Mouse (Mus musculus) erythroblast, adult 5-6 weeks (primary cell): ENCODE data around the gene Ccr1l1. TPM values are rescaled to one million over a fixed set of nuclear protein-coding genes. Genes with fewer than 3 reads are reported as not detected.

Experiments used
- ATAC-seq: replicated peaks from 2 replicates; pipeline ENCODE4 v1.8.0; 2016; ENCODE audit warnings: moderate number of reproducible peaks, mild to moderate bottlenecking, moderate TSS enrichment, inconsistent platforms; ENCODE audit not compliant: poor library complexity, low FRiP score, severe bottlenecking
- total RNA-seq, 2 experiments: library from RNA; stranded (forward) in 1 of 2; stranded (reverse) in 1 of 2; fragments of 150-400 nt in 1 of 2; fragments of 200-764, 138-1000 nt in 1 of 2; gene quantifications; 2 replicates each; pipeline versions ENCODE4 v1.2.3 to v1.2.4; 2015 to 2017; ENCODE audit warnings: low replicate concordance in 2 of 2

The Ccr1l1 gene
- total RNA-seq (2015; ENCODE audit: low replicate concordance) (not detected in 2 replicates), total RNA-seq (2017; ENCODE audit: low replicate concordance) (1.4 and 1.6 TPM in 2 replicates)

DNA sequence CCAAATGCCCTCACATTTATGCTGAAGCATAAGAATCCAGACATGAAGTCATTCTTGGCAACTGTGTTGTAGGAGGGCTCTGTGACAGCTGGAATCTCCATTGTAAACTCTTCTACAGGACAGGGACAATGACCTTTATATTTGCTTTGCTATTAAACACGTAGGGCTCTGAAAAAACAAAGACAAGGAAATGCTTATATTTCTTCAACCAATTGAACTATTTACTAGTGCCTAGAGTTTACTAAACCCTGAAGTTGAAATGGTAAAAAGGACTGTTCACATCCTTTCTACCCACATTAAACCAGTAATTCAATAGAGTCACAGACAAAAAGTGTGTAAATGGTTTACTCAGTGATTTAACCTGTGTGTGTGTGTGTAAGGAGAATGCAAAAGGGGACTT is at the start of gene Ccr1l1:
Gene Ccr1l1 (minus strand): TSS at position 101 of the 400 bp plus-strand sequence.
- ATAC-seq, result no peak

DNA sequence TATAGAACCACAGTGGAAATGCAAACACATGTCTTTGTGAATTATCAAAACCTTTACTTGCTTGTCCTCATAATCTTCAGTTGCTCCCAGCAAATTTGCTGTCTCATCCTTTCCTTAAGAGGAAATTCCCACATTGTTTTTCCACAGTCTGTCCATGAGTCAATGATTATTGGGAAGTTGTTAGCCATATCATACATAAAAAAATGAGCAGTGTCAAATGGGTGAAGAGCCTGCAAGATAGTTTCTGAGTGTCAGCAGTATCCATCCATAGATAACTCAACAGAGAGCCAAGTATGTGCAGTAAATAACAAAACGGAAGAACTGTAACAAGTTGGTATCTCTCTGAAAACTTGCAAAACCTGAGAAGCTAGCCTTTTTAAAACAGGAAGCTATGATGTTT is 43.5 kb upstream of the Ccr1l1 start, which contains the start of gene Ccr3:
Gene Ccr3 (plus strand): TSS at position 301 of the 400 bp plus-strand sequence.
- ATAC-seq, result no peak

DNA sequence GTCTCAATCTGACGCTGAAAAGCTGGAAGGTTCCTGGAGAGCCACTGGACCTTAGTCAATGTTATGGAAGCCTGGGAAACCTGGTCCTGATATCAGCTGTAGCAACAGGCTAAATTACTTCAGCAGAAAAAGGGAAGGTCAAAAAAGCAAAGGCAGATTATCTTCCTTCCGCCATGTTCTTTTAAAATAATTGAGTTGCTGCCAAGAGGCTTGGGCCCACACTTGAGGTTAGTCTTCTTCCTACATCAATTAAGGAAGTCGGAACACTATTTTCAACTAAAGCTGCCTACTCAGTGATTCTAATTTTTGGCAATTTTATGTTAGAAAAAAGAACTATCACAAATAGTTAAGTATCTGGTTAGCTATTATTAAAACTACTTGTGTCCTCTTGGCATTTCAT is 41.7 kb upstream of the Ccr1l1 start:
- no peak for ATAC-seq

DNA sequence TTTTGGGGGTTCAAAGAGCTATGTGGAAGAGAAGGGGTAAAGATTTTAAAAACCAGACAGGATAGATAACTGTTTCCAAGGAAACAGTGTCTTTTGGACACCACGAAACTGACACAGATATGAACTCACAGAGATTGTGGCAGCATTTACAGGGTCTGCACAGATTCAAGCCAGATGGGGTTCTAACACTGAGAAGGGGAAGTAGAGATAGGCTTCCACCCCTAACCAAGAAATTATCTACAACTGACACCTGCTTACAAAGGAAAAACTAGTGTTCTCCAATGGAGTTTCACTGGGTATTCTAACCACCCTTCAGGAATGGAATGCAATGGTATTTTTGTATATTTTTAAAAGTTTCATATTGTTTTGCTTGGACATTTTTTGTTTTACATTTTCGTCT is 37.8 kb upstream of the Ccr1l1 start:
- peak; percentile 51 for ATAC-seq

DNA sequence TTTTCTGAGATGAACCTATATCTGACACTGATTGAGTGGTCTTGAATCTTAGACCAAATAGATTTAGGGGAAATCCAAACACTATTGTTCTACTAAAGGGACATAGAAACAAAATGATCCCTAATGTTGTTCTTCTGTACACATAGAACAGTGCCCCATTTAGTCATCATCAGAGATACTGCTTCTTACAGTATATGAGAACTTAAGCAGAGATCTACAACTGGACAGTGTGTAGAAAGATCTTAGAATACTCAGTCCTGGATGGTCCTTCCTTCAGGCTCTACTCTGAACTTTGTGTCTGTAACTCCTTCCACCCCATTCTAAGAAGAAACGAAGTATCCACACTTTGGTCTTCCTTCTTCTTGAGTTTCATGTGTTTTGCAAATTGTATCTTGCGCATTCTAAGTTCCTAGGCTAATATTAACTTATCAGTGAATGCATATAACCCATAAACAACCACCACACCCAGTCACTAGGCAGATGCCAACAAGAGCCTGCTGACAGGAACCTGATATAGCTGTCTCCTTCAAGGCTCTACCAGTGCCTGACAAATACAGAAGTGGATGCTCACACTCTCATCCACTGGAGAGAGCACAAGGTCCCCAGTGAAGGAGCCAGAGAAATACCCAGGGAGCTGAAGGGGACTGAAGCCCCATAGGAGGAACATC is 36.9 kb upstream of the Ccr1l1 start:
- ATAC-seq, result peak; percentile 69

DNA sequence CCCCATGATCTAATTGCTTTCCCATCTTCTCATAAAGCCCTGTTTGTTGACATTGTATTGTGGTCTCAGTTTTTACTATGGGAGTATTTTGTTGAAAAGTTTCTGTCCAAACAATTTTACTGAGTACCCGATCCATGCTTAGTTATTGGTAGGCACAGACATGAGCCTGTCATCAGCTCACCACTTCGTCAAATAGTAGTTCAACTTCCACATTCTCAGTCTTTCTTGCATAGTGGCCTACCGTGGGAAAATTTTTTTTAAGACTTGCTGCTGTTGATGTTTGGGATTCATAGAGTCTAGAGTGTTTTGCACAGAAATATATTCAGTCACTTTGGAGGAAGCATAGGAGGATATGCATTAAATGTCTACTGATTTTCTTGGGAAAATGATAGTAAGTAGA is 35.1 kb upstream of the Ccr1l1 start:
- no peak for ATAC-seq

DNA sequence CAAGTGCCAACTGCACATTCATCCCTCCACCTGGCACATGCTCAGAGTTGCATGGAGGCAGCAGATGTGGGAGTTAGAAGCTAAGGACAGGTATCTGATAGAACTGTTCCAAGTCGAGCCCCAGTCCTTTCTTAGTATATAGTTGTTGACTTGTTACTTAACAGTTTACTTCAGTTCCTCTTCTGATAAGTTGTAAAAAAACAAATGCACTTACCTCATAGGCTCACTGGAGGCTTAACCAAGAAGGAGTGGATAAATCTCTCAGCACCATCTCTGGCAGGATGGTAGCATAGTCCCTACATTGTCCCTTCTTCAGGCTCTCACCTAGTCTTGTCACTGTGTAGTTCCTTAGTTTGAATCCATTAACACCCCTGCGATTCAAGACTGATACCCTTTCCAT is 34.5 kb upstream of the Ccr1l1 start:
- no peak for ATAC-seq

DNA sequence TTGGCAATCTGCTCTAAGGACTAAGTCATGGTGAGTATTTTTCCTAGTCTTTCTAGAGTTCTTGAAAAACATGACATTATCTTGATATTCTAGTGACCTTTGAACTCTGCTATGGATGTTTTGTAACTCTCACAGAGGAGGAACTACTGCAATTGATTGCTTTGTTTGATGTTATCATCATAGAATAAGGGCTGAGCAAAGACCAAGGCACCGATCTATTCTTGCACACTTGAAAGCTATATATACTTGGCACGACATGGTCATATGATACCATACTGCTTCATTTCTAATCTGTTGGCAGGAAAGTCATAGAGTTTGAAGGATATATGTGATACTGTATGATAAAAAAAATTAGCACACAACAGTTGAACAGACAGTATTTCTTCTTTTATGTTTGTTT is 21.6 kb upstream of the Ccr1l1 start:
- no peak for ATAC-seq

DNA sequence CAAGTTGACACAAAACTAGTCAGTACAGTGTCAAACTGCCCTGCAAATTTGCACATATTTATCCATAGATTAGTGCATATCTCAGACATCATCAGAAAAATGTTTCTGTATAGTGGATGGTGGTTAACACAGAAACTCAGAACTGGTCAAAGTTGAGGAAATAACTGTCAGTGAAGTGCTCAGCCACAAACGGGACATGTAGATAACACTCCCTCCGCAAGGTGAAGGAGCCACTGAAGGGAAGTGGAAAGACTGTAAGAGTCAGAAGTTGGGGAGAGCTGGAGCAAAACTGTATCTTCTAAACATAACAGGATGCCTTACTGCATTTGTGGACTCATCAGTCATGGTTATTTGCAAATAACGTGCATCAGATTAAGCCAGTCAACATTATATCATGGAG is 19.5 kb upstream of the Ccr1l1 start:
- no peak for ATAC-seq

DNA sequence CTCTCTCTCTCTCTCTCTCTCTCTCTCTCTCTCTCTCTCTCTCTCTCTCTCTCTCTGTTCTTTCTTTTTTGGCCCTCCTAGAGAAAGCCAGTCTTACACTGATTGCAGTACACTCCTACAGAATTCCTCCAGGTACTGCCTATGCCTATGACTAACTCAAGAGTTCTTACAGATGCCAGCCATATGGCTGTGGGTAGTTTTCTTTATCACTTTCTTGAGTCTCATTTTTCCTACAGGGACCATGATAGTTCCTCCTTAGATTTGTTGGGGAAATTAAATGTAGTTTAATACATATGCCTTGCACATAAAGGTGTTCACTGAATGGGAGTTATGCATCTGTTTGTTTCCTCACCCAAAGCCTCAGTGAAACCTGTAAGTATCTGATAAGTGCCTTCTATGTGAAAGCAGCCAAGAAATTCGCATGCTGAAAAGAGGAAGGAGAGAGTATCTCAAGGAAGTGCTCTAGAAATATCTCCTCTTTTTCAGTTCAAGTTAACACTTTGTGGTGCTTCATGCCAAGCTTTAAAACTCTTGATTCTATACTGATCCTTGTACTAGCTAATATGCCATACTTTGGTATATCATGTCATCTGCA is 13.2 kb upstream of the Ccr1l1 start:
- ATAC-seq, result peak; percentile 59

DNA sequence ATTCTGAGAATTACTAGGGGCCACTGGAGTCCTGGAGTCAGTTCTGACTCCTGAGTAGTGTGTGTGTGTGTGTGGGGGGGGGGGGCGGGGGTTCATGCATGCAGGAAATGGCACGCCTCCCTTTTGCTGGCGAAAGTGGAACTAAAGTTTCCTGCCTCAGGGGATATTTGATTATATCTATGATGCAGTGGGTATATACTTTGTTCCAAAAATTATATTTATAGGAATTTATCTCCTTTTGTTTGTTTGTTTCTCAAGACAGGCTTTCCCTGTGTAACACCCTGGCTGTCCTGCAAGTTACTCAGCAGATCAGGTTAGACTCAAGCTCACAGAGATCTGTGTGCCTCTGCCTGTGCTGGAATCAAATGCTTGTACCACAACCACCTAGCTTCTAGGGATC is 11.5 kb upstream of the Ccr1l1 start:
- ATAC-seq, result no peak

DNA sequence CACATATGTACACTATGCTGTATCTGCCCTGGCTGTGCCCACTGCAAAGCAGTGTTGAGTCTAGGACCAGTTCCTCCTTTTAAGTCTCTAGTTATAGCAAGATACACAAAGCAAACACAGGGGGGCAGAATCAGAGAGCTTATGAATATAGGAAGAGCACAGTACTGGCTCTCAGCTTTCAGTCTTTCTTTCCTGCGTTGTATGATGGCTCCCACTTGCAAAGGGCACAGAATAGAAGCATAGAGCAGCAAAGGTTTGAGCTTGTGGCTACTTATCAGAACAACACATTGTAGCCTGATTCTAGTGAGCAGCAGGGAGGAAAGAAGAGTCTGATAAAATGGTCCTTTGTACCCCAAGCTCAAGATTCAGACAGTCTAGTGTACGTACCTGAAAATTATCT is 8.0 kb upstream of the Ccr1l1 start:
- peak; percentile 65 for ATAC-seq

DNA sequence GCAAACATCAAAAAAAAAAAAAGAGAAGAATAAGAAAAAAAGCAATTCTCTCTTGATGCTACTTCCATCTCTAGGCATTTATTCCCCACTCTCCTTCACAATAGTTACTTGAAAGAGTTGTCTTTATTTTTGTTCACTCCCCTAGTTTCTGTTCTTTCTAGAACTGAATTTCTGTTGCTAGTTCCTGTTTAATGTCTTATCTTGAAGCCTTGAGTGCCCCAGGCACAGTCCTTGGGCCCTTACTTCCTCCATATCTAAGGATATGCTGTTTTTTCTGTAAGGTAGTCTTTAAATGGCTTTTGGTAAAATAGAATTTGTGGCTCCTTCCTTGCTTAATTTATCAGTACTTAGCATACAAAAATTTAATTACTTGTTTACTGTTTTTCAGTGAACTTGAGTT is 6.7 kb upstream of the Ccr1l1 start:
- ATAC-seq, result no peak

DNA sequence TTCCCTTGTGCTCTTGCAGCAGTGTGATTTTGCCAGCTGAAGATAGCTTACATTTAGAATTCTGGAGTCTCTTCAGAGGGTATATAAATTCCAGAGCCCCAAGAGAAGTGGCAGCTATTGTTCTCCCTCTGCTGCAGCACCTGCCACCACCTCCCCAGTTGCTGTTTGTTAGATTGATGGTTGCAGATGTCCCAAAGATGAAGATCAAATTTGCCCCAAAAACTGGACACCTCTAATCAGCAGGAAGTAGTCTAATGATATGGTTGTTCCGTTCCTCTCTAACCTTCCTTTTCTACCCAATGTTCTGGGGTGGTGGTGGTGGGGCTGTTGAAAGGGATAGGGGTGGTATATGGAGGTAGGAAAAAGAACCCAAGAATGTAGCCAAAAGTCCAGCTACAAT is 4.5 kb upstream of the Ccr1l1 start:
- no peak for ATAC-seq

DNA sequence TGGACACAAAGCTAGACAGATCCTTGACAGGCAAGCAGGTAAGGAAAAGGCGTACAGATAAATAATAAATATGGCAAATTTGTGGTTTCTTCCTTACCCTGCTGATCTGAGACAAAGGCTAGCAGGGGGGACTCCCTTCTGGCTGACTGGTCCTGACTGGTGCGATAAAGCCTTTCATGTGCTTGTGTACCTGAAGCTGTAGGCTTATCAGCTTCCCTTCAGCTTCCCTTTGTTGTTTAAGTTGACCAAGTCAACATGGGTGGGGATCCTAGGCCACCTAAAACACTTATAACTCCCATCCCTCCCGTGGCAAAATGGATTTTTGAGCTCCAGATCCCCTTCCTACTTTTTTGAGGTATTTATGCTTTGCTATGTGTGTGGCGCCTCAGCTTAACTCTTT is 3.7 kb upstream of the Ccr1l1 start:
- no peak for ATAC-seq

DNA sequence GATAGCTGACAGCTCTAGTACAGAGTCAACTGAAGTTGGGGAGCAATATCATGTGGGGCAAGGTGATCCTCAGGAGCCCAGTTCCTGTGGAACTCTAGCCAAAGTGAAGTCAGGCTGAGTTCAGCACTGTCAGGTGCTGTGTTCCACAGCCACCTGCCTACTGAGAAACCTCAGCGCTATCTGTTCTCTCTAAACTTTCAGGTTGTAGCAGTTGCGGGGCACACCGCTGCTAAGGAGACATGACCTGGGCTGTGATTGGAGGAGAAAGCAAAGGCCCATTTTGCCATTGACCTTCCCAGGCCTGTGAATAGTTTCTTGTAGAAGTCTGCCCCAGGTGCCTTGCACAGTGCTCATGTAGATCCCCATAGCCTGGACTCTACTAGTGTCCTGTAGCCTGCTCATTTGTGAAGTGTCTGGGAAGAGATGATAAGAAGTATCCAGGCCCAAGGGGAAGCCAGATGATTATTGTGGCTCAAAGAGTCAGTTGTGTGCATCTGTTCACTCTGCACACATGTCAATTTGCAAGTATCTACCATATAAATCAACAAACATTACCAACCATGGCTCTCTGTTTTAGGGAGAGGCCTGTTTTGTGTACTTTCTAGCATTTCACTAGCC is 2.8 kb upstream of the Ccr1l1 start:
- peak; percentile 86 for ATAC-seq

DNA sequence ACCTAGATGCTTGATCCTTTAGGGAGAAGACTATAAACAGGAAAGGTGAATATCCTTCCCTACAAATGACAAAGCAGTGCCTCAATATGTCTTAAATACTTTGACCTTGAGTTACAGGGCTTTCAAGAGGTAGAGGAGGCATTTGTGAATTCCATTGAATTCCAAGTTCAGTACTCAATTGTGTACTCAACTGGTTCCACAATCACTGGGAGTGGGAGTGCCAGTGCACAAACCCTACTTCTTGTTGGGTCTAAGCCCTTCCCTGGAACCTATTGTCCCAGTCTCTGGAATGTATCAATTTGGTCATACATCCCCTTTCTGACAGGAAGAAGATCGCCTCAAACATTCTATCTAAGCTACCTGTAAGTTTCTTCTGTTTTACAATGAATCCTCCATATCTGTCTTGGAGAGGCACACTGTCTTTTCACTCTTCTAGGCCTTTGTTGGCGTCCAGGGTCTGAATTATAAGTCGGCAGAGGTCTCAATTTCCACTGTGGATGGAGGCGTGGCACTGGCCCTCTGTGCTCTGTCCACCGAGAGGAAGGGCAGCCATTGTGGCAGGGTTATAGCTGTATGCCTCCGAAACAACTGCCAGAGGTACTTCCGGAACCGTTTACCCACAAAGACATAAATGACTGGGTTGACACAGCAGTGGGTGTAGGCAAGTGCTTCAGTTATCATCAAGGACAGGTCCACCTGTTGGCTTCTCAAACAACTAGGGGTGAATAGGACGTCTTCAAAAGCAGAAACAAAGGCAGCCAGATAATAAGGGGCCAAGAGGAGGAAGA is 1.1 kb downstream of the Ccr1l1 start:
- no peak for ATAC-seq

DNA sequence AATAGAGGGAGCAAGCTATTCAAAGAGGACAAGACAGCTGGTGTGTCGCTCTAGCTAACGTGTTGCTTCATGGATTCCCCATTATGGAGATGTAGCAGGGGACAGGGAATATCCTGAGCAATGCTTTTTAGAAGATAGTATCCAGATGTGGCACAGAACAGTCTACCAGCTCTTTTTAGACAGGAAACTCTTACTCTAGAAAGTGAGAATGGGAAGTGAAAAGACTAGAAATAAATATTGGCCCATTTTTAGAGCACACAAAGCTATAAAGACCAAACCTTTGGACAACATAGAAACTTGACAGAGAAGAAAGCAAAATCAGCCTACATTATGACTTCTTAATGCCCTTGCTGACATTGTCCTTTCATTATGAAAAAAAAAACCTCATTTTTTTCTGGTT is 2.6 kb downstream of the Ccr1l1 start:
- no peak for ATAC-seq

DNA sequence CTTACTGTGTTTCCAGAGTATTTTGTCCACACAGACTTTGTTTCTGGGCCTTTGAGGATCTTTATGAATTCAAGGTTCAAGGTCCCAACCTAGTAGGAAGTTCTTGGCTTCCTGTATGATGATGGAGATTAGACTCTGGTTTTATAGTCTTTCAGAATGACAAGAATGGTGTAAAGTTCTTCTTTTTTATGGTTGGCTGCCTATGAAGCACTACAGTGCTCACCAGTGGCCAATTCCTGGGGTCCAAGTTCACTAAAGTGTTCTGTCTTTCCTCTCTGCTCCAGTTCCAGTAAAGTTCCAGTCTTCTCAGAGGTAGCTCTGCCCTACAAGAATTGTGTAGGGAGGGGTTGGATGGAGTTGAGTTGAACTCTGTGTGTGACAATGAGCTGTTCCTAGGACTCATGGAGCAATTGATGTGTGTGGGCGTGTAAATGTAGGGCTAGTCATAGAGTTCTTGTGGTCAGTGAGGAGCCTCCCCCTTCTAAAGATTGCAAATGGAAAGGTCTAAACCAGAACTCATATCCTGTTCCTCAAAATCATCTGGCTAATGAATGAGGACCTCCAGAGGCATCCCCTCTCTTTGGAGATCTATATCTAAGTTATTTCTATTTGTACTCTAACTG is 9.8 kb downstream of the Ccr1l1 start, which contains the start of gene Ccr1:
Gene Ccr1 (minus strand): TSS at position 403 of the 623 bp plus-strand sequence.
- ATAC-seq, result no peak
